Mouse (Mus musculus) embryo, embryonic 11 days (tissue): ENCODE measurements around the gene Aip.
"Not testable (repeated sequence)": the region's sequence is repeated elsewhere in the genome, so short reads cannot be mapped to it uniquely, and the experiment has no call there.

Experiments
- DNase-seq: peaks from one replicate; pipeline ENCODE4 v3.0.0-alpha.2; 2015

Gene Aip

DNA sequence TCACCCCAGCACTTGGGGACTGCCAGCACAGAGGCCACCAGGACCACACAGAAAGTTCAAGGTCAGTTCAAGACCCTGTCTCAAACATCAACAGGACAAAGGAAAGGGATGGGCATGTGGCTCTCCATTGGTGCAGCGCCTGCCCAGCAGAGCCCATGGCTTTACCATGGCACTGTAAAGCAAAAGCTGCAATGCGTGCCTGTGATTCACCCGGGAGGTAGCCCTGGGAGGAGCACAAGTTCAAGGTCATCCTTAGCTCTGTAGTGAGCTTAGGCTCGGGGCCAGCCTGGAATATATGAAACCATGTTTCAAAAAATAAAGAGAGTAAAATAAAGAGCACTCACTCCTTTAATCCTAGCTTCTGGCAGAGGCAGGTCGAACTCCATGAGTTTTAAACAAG, 26.2 kb upstream of the Aip start:
- DNase-seq, result no peak

- no peak for DNase-seq
These were observed 25.8 kb upstream of the Aip start for GRCm38 (mm10) chr19:4151488-4151860.

DNA sequence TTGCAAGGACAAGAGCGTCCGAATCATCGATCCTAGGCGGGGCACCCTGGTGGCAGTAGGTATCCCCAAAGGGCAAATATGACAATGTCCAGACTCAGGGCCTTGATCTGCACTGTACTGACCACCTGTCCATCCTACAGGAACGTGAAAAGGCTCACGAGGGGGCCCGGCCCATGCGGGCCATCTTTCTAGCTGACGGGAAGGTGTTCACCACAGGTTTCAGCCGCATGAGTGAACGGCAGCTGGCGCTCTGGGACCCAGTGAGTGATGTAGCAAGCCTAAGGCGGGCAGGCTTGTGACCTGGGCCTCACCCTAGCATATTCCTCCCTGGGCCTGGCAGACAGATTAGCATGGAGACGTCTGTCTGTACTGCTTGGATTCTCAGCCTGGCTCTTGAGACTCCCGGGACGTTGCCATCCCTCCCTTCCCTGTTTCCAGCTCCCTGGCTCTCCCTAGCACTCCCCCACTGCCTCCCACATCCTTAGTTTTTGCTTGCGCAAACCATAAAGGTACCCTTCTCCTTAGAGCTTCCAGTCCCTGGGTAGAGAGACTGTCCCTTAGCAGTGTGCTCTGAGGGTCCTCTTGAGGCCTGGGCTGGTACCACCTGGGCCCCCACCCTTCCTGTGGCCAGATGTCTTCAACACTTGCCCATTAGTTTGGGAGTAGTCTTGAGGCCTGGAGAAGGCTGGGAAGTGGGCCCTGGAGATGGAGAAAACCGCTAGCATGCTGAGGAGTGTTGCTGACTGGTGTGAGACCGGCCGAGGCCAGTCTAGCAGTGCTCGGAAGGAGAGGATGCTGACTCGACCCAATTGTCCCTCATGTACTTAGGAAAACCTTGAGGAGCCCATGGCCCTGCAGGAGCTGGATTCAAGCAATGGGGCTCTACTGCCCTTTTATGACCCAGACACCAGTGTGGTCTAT, 25.2 kb upstream of the Aip start:
- DNase-seq, result no peak

- DNase-seq, result no peak
These were observed 24.3 kb upstream of the Aip start for GRCm38 (mm10) chr19:4149764-4150461.

- no peak for DNase-seq
These were observed 23.6 kb upstream of the Aip start for GRCm38 (mm10) chr19:4149283-4149682.

GRCm38 (mm10) chr19:4148819-4149218, 23.2 kb upstream of the Aip start:
- no peak for DNase-seq

DNA sequence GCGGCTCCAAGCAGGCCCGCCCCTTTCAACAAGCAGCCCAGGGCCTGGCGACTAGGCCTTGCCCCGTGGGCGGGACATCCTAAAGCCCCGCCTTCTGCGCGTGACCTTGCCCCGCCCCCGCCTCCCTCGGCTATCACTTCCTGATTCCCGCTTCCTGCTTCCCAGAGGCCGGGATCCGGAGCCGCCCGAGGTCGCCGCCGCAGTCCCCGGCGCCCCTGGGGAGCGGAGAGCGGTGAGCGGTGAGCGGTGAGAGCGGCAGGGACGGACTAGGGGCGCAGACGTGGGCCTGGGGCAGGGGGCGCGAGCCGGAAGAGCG, 22.8 kb upstream of the Aip start, which contains the start of gene Coro1b:
Gene Coro1b, plus strand, starts transcription at position 129 of the 316 bp plus-strand sequence.
- DNase-seq, result peak; percentile 96

DNA sequence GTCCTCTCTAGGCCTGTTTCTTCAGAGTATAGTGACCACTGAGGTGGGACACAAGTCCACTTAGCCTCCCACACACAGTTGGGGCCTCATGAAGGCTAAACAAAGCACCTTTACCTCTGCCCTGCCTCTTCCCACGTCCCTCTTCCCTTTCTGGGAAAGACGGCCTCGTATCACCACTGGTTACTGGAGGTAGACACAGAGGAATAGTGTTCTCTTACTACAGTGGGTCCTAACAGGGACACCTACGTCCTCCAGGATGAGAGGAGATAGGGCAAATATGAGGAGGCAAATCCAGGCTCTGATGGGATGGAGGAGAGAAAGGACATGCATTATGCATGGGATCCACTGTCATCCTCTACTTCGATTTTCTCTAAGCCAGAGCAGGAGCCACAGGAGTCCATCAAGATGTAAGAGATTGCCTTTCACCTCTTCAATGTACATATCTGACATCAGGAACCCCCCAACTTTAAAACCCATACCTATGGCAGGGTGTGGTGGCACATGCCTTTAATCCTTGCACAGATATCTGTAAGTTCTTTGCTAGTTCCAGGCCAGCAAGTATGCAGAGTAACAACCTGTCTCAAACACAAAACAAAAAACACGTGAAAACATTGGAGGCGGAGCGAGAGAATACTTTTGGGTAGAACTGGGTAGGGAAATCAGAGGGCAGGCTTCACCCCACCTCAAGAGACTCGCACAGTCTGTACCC, 22.3 kb upstream of the Aip start:
- DNase-seq, result no peak

GRCm38 (mm10) chr19:4147022-4147405, 21.4 kb upstream of the Aip start:
- no peak for DNase-seq

- DNase-seq, result no peak
These were observed 20.8 kb upstream of the Aip start for GRCm38 (mm10) chr19:4146366-4147021.

- no peak for DNase-seq
These were observed 20.3 kb upstream of the Aip start for GRCm38 (mm10) chr19:4145936-4146335.

- DNase-seq, result no peak
These were observed 19.2 kb upstream of the Aip start for GRCm38 (mm10) chr19:4144550-4145498.

DNA sequence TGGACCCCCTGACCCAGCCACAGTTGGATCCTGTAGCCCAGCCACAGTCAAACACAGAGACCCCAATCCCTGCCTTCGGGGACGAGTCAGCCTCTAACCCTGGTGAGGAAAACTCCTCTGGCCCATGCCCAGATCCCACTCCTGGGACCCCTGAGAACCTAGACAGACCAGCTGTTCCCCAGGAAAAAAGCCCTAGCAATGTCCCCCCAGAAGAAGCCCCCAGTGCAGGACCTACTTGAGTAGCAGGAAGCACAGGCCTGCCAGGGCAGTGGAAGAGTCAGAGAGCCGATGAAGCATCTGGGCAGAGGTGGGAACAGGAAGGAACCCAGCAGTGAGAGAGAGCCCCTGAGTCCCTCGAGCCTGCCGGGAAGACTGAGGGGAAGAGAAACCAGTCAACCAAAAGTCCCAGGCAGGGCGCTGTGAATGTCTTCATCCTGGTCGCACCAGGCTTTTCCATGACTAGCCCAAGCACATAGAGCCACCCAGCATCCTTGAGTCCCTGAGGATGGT, 18.2 kb upstream of the Aip start, which contains the start of gene Cabp4:
Gene Cabp4, minus strand, starts transcription at position 275 of the 510 bp plus-strand sequence.
- DNase-seq, result no peak

GRCm38 (mm10) chr19:4142416-4143173, 16.9 kb upstream of the Aip start:
- no peak for DNase-seq

- no peak for DNase-seq
These were observed 14.5 kb upstream of the Aip start for GRCm38 (mm10) chr19:4140147-4140546.

DNA sequence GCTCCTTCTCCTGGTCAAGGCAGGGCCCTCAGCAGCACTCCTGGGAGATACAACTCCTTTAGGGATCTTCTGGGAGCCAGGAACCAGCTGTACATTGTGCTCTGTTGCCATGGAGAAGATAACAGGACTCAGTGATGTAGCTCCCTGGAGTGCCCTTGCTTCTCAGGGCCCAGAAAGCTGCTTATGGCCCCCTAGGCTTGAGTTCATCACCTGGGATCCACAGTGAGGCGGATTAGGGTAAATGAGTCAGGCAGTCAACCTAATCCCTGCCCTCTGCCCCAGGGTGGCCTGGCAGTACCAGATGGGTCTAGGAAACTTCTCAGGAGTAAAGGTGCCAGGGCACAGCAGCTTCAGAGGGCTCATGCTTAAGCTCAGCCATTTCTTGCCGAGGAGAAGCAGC, 13.8 kb upstream of the Aip start, which contains the start of gene Gpr152:
Gene Gpr152, plus strand, starts transcription at position 342 of the 400 bp plus-strand sequence.
- no peak for DNase-seq

- no peak for DNase-seq
These were observed 12.3 kb upstream of the Aip start for GRCm38 (mm10) chr19:4137913-4138312.

DNA sequence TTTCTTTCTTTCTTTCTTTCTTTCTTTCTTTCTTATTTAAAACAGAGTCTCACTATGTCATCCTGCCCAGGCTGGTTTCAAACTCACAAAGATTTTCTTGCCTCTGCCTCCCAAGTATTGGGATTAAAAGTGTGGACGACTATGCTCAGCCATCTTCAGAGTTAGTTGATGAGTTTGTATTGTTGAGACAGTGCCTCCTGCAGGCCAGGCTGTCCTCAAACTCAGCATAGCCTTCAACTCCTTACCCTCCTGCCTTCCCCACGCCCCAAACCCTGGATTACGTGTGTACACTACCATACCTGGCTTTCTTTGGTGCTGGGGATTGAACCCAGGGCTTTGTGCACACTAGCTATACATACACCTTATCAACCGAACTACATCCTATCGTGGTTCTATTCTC, 10.8 kb upstream of the Aip start:
- DNase-seq, result no peak

GRCm38 (mm10) chr19:4135963-4136345, 10.3 kb upstream of the Aip start:
- DNase-seq, result not testable (repeated sequence)

DNA sequence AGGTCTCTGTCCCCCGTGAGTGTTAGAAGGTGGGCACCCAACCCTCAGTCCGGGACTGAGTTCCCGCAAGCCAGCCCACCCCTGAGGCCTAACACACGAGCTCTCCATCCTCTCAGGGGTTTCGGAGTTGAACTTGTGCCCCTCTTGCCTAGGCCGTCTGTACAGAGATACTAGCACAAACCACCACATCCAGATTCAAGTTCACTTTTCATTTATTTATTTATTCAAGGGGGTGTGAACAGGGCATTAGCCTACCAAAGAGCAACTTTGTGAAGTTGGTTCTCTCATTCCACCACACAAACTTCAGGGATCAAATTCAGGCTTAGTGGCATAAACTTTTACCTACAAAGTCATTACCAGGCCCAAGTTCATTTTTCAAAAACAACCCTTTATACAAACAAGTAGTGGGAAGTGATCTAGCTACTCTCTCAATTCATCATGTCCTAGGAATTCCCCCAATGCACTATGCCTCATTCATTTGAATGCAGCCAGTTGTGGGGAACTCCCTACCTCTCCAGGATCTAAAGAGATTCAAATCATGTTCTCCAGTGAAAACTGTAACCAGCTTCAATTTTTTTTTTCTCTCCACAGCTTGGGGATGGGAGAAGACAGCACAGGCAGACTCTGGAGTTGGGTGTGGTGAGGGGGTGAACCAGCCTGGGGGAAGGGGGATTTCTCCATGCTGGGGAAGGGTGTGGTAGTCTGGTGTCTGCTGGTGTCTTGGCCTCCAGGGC, 9.7 kb upstream of the Aip start:
- not testable (repeated sequence) for DNase-seq
